Mouse (Mus musculus): ENCODE data around the gene Chd9. TPM values are rescaled to one million over a fixed set of nuclear protein-coding genes. Genes with fewer than 3 reads are reported as not detected.

The Chd9 gene
- polyA plus RNA-seq (2011; ENCODE audit: insufficient read depth, insufficient read length, low read depth, missing spikeins), result 67.7 and 71.6 TPM in 2 replicates

DNA sequence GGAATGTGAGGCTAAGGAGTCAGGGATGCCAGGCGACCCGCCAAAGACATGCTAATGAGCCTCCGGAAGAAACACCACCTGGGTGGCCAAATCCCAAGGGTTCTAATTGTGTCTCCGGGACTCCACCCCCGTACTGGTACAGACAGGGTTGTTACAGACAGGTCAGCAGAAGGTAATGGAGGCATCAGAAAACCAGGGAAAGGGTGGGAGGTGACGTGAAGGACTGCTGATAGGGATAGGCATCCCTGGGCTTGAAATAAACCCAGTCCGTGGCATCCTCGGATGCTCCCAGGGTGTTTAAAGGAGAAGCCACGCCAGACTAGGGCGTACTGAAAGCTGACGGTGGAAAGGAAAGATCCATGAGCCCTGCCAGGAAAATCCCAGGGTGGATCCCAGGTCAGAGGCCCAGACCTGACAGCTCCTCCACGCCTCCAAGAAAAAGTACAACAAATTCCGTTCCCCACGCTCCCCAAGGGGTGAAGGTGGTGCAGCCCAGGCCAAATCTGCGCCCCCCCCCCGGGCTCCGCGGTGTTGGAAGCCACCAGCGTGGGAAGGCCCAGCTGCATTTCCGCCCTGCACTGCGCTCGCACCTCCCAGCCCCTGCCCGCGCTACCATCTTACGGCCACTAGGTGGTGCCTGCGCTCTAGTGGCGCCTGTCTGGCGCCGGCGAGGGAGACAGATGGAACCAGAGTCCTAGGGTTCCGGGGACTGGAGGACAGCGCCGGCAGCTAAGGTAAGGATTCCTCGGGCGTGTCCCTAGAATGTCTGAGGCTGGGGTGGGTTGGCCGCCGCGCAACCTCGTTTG is at the start of gene Chd9:
Gene Chd9, plus strand, starts transcription at position 172 of the 806 bp plus-strand sequence.
- Histone ChIP-seq H3K9ac (ENCODE audit: low read depth, poor library complexity, severe bottlenecking) (peak within 1 kb of the TSS; percentile 62), H3K4me3 (ENCODE audit: low read depth, low read length) (peak within 1 kb of the TSS; percentile 83), H3K36me3 (ENCODE audit: control insufficient read depth, insufficient read depth, low read length, poor library complexity, severe bottlenecking) (no peaks in the 10 kb centered on the region), H3K9me3 (replicated peaks; ENCODE audit: control insufficient read depth, insufficient read depth, low read length, poor library complexity, severe bottlenecking) (0 out of 2 replicates have a peak, but pooled peaks cover 4% of the 10 kb centered on the region), H3K4me1 (ENCODE audit: control insufficient read depth, insufficient read depth, low read length) (peaks cover 7% of the 10 kb centered on the region), H3K27me3 (ENCODE audit: control insufficient read depth, insufficient read depth, low read length, poor library complexity, severe bottlenecking) (no peaks in the 10 kb centered on the region), H3K27ac (ENCODE audit: insufficient read depth, low read length) (peak within 1 kb of the TSS; percentile 99)
- TF ChIP-seq POLR2A (IDR thresholded peaks at IDR 0.05; ENCODE audit: insufficient read depth, low read length) (peak; percentile 44), CTCF (IDR thresholded peaks at IDR 0.05; ENCODE audit: low read depth, low read length) (peak; percentile 91), EP300 (IDR thresholded peaks at IDR 0.05; ENCODE audit: insufficient read depth, low read depth, low read length) (peak; percentile 100)

DNA sequence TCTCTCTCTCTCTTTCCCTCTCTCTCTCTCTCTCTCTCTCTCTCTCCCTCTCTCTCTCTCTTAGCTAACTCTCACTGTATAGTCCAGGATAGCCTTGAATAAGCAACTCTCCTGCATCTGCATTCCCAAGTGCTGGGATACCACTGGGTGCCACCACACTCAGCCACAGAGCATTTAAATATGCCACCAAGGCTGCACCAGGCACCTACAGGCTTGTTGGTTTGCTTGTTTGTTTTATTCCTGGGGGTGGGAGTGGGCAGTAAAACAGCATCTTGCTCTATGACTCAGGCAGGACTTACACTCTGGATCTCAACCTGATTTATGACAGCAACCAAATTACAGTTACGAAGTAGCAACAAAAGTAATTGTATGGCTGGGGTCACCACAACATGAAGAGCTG is 36.5 kb upstream of the Chd9 start:
- Histone ChIP-seq H3K27me3 (ENCODE audit: control insufficient read depth, insufficient read depth, low read length, poor library complexity, severe bottlenecking) (no peaks in the 10 kb centered on the region), H3K36me3 (ENCODE audit: control insufficient read depth, insufficient read depth, low read length, poor library complexity, severe bottlenecking) (no peaks in the 10 kb centered on the region), H3K9me3 (replicated peaks; ENCODE audit: control insufficient read depth, insufficient read depth, low read length, poor library complexity, severe bottlenecking) (no peaks in the 10 kb centered on the region), H3K4me3 (ENCODE audit: low read depth, low read length) (no peak overlapping the region), H3K9ac (ENCODE audit: low read depth, poor library complexity, severe bottlenecking) (no peak overlapping the region), H3K4me1 (ENCODE audit: control insufficient read depth, insufficient read depth, low read length) (no peaks in the 10 kb centered on the region), H3K27ac (ENCODE audit: insufficient read depth, low read length) (no peak overlapping the region)
- TF ChIP-seq CTCF (IDR thresholded peaks at IDR 0.05; ENCODE audit: low read depth, low read length) (no peak), POLR2A (IDR thresholded peaks at IDR 0.05; ENCODE audit: insufficient read depth, low read length) (no peak), EP300 (IDR thresholded peaks at IDR 0.05; ENCODE audit: insufficient read depth, low read depth, low read length) (no peak)

DNA sequence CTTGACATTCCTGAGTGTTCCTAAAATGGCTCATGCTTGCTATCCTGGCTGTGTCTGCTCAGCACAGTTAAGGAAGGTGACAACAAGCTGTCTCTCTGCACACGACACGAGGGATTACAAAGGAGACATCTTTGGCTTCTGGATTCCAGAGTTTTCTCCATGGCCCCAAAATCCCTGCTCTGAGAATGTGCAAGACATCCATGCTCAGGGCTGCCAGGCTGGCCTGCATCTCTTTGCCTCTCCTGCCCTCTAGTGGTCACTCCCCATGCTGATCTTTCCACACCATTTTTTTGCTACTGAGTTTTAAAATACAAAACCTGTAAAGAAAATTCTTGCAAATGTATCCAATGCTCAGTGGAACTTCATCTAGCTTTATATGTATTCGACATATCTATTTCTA is 34.4 kb upstream of the Chd9 start:
- Histone ChIP-seq H3K9me3 (replicated peaks; ENCODE audit: control insufficient read depth, insufficient read depth, low read length, poor library complexity, severe bottlenecking) (no peaks in the 10 kb centered on the region), H3K36me3 (ENCODE audit: control insufficient read depth, insufficient read depth, low read length, poor library complexity, severe bottlenecking) (no peaks in the 10 kb centered on the region), H3K27ac (ENCODE audit: insufficient read depth, low read length) (no peak overlapping the region)

DNA sequence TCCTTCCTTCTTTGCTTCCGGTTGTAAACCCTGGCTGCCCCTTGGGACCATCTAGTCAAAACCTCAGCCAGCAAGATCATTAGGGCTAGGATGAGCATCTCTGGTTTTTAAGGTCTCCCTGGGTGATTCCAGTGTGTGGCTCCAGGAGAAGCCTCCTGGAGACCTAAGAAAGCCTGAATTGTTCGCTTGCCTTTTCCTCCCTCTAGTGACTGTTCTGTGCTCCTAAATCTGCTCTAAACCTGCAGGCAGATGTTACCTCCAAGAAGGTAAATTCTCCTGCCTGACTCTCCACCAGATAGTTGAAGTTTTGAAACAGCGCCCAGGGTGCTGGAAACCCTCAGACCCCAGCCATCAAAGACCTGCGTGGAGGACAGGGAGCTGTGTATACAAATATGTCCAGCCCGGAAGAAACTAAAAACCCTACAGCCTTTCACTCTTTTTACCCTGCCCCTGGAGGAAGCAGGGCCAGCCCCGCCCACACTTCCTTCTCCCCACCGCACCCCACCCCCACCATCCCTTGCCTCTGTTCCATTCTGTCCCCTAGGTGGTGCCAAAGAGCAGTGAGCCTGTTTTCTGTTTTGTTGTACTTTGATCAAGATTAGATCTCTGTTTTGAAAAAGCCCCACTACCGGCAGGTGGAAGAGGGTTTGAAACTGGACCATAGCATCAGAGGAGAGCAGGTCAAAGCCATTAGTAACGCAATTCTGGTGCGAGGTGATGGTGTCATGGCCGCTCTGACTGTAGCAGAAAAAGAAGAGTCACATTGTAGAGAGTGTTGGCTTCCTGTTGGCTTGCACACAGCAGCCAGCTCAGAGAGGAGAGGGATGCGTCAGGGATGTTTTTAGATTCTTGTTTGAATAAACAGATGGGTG is 32.9 kb upstream of the Chd9 start:
- peak overlapping the region; percentile 40 for H3K4me3 ChIP-seq (ENCODE audit: low read depth, low read length)
- H3K36me3 ChIP-seq (ENCODE audit: control insufficient read depth, insufficient read depth, low read length, poor library complexity, severe bottlenecking), result no peaks in the 10 kb centered on the region
- H3K27ac ChIP-seq (ENCODE audit: insufficient read depth, low read length), result peak overlapping the region; percentile 49
- no peaks in the 10 kb centered on the region for H3K4me1 ChIP-seq (ENCODE audit: control insufficient read depth, insufficient read depth, low read length)
- H3K27me3 ChIP-seq (ENCODE audit: control insufficient read depth, insufficient read depth, low read length, poor library complexity, severe bottlenecking), result no peaks in the 10 kb centered on the region
- no peaks in the 10 kb centered on the region for H3K9me3 ChIP-seq (replicated peaks; ENCODE audit: control insufficient read depth, insufficient read depth, low read length, poor library complexity, severe bottlenecking)
- TF ChIP-seq EP300 (IDR thresholded peaks at IDR 0.05; ENCODE audit: insufficient read depth, low read depth, low read length) (no peak), POLR2A (IDR thresholded peaks at IDR 0.05; ENCODE audit: insufficient read depth, low read length) (no peak), CTCF (IDR thresholded peaks at IDR 0.05; ENCODE audit: low read depth, low read length) (peak; percentile 47)
- peak overlapping the region; percentile 28 for H3K9ac ChIP-seq (ENCODE audit: low read depth, poor library complexity, severe bottlenecking)

More for the DNA sequence above, 34.4 kb upstream of the Chd9 start:
- TF ChIP-seq EP300 (IDR thresholded peaks at IDR 0.05; ENCODE audit: insufficient read depth, low read depth, low read length) (no peak), POLR2A (IDR thresholded peaks at IDR 0.05; ENCODE audit: insufficient read depth, low read length) (no peak), CTCF (IDR thresholded peaks at IDR 0.05; ENCODE audit: low read depth, low read length) (peak; percentile 95)
- Histone ChIP-seq H3K4me3 (ENCODE audit: low read depth, low read length) (no peak overlapping the region), H3K9ac (ENCODE audit: low read depth, poor library complexity, severe bottlenecking) (no peak overlapping the region), H3K27me3 (ENCODE audit: control insufficient read depth, insufficient read depth, low read length, poor library complexity, severe bottlenecking) (no peaks in the 10 kb centered on the region), H3K4me1 (ENCODE audit: control insufficient read depth, insufficient read depth, low read length) (no peaks in the 10 kb centered on the region)

DNA sequence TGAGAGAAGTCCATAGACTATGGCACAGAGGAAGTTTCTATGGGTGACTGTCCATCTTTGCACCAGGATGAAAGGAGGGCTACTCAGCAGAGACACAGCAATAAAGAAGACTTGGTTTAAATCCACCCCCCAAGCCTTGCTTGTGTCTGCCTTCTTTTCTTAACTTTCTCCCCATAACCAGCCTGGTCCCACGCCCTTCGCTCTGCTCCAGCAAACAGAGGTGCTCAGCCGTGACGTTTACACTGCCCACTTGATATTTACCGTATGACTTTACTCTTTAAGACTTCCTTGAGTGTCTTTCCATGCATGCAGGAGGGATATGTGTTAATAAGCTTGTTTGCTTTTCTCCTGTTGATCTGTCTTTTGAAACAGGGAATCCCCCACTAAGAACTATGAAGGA is 28.7 kb upstream of the Chd9 start:
- TF ChIP-seq POLR2A (IDR thresholded peaks at IDR 0.05; ENCODE audit: insufficient read depth, low read length) (no peak), CTCF (IDR thresholded peaks at IDR 0.05; ENCODE audit: low read depth, low read length) (no peak), EP300 (IDR thresholded peaks at IDR 0.05; ENCODE audit: insufficient read depth, low read depth, low read length) (no peak)
- Histone ChIP-seq H3K9me3 (replicated peaks; ENCODE audit: control insufficient read depth, insufficient read depth, low read length, poor library complexity, severe bottlenecking) (peaks cover 23% of the 10 kb centered on the region), H3K36me3 (ENCODE audit: control insufficient read depth, insufficient read depth, low read length, poor library complexity, severe bottlenecking) (no peaks in the 10 kb centered on the region), H3K4me3 (ENCODE audit: low read depth, low read length) (no peak overlapping the region), H3K9ac (ENCODE audit: low read depth, poor library complexity, severe bottlenecking) (no peak overlapping the region), H3K4me1 (ENCODE audit: control insufficient read depth, insufficient read depth, low read length) (no peaks in the 10 kb centered on the region), H3K27ac (ENCODE audit: insufficient read depth, low read length) (no peak overlapping the region), H3K27me3 (ENCODE audit: control insufficient read depth, insufficient read depth, low read length, poor library complexity, severe bottlenecking) (no peaks in the 10 kb centered on the region)

Data from ES-Bruce4 (cell line).